Mouse (Mus musculus) bone marrow, adult 2 months (tissue): ENCODE data around the gene Hnrnpab. TPM values are rescaled to one million over a fixed set of nuclear protein-coding genes. Genes with fewer than 3 reads are reported as not detected.
"Not testable (repeated sequence)": the region's sequence is repeated elsewhere in the genome, so short reads cannot be mapped to it uniquely, and the experiment has no call there.

Experiments used
- H3K27ac ChIP-seq: fragments of 200-500 bp; 2 replicates; pipeline ENCODE4 v1.5.1; 2012; ENCODE audit warnings: low read depth, mild to moderate bottlenecking, control low read depth, inconsistent platforms, low read length; ENCODE audit not compliant: control insufficient read depth, poor library complexity, insufficient read depth
- H3K4me1 ChIP-seq: fragments of 200-500 bp; 2 replicates; pipeline ENCODE4 v1.6.1; 2011; ENCODE audit warnings: low read length; ENCODE audit not compliant: control insufficient read depth, insufficient read depth
- H3K4me3 ChIP-seq: fragments of 200-500 bp; replicated peaks from 2 replicates; pipeline ENCODE3; 2011; ENCODE audit warnings: mild to moderate bottlenecking, low read depth, low read length, control low read depth; ENCODE audit not compliant: control insufficient read depth
- CTCF ChIP-seq: fragments of 200-500 bp; IDR thresholded peaks from 2 replicates; pipeline ENCODE4 v1.5.1; 2011; ENCODE audit warnings: low read length, control low read depth; ENCODE audit not compliant: control insufficient read depth, insufficient read depth
- POLR2A ChIP-seq: fragments of 200-500 bp; IDR thresholded peaks from 2 replicates; pipeline ENCODE4 v1.6.1; 2011; ENCODE audit warnings: low read depth, mild to moderate bottlenecking, control low read depth, low read length, borderline replicate concordance; ENCODE audit not compliant: control insufficient read depth
- WGBS: fragments of 180-500 bp; shearing (Covaris S2); methylation state at CpG from one replicate; pipeline ENCODE4 v1.1.7; 2018; 5-methylcytosine and 5-hydroxymethylcytosine counted together
- polyA plus RNA-seq: library from polyadenylated mRNA; stranded (reverse); fragments of >200 nt; gene quantifications from 2 replicates; pipeline ENCODE4 v1.2.4, GENCODE M21; 2011; ENCODE audit warnings: low replicate concordance; ENCODE audit not compliant: missing spikeins, insufficient read depth, insufficient read length

The Hnrnpab gene
- polyA plus RNA-seq, 1 experiment = 188 TPM

DNA sequence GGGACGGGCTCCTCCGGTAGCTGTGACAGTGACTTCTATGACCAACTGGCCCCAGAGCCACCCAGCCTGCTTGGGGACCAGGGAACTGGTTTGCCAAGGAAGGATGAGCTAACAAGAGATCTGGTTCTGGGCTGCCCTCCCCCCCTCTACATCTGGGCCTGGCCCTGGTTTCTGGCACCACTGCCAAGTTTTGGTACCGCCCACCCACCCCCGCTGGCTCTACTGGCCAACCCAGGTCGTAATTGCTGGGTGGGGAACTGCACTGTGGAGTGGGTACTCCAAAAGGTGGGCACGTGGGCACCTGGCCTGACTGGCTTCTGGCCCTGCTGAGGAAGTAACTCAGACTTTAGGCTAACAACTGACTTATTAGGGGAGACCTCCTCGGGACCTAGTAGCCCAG lies 34.1 kb upstream of the Hnrnpab start:
- 76% methylated on average over 7 of the region's 7 CpGs for WGBS
- Histone ChIP-seq H3K4me1 (peaks cover 6% of the 10 kb centered on the region), H3K27ac (no peak overlapping the region), H3K4me3 (no peak overlapping the region)
- TF ChIP-seq POLR2A (no peak), CTCF (no peak)

GRCm38 (mm10) chr11:51638497-51638896 lies 31.9 kb upstream of the Hnrnpab start:
- H3K4me3 ChIP-seq = no peak overlapping the region

DNA sequence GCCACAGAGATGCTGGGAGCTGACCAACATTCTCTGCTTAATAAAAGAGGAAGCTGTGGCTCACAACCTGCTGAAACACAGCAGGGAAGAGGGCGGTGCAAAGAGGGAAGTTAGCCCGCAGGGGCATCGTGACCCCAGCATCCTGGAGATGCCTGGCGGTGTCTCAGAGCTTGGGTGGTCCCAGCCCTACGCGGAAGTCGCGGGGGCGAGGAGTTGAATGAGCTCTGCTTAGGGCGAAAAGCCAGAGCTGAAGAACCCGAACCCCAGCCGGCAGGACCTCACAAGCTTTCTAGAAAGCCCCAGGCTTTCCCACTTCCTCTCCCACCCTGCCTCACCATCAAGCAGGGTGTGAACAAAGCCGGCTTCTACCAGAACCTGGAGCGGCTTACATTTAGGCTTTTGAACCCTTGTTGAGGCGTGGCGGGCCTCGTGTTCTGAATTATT lies 31.3 kb upstream of the Hnrnpab start:
- TF ChIP-seq CTCF (no peak), POLR2A (peak; percentile 74; the same call in 1 of the 2 replicates)
- Histone ChIP-seq H3K4me1 (peaks cover 2% of the 10 kb centered on the region), H3K27ac (peak overlapping the region; percentile 90), H3K4me3 (peak overlapping the region; percentile 47)
- 1% methylated on average over 17 of the region's 17 CpGs for WGBS

More at GRCm38 (mm10) chr11:51638497-51638896, 31.9 kb upstream of the Hnrnpab start:
- WGBS = 42% methylated on average over 5 of the region's 5 CpGs
- peaks cover 2% of the 10 kb centered on the region for H3K4me1 ChIP-seq
- peak overlapping the region; percentile 90; the same call in 1 of the 2 replicates for H3K27ac ChIP-seq
- TF ChIP-seq POLR2A = no peak
- no peak for TF ChIP-seq CTCF

- H3K4me1 ChIP-seq = peaks cover 5% of the 10 kb centered on the region
- 5% methylated on average over 6 of the region's 6 CpGs for WGBS
- H3K4me3 ChIP-seq = peak overlapping the region; percentile 82
- H3K27ac ChIP-seq = peak overlapping the region; percentile 93
- no peak for TF ChIP-seq POLR2A
- peak; percentile 60; the same call in 1 of the 2 replicates for TF ChIP-seq CTCF
Measured at GRCm38 (mm10) chr11:51636323-51636684, 29.7 kb upstream of the Hnrnpab start.

GRCm38 (mm10) chr11:51635525-51636322 lies 29.1 kb upstream of the Hnrnpab start, which contains the start of gene Rmnd5b:
Gene Rmnd5b (minus strand): TSS chr11:51635896.
- under 1% methylated on average over 61 of the region's 61 CpGs for WGBS
- Histone ChIP-seq H3K4me1 (peaks cover 5% of the 10 kb centered on the region), H3K4me3 (peak within 1 kb of the TSS; percentile 82), H3K27ac (peak within 1 kb of the TSS; percentile 93)
- TF ChIP-seq CTCF (no peak), POLR2A (peak; percentile 66; the same call in 1 of the 2 replicates)

- TF ChIP-seq CTCF (no peak), POLR2A (no peak)
- WGBS = 4% methylated on average over 6 of the region's 6 CpGs
- H3K4me1 ChIP-seq = peaks cover 5% of the 10 kb centered on the region
- H3K4me3 ChIP-seq = peak overlapping the region; percentile 82
- H3K27ac ChIP-seq = peak overlapping the region; percentile 93
Measured at GRCm38 (mm10) chr11:51635127-51635524, 28.5 kb upstream of the Hnrnpab start.

- TF ChIP-seq POLR2A = no peak
- TF ChIP-seq CTCF = no peak
- H3K27ac ChIP-seq = no peak overlapping the region
- peaks cover 5% of the 10 kb centered on the region for H3K4me1 ChIP-seq
- H3K4me3 ChIP-seq = no peak overlapping the region
- WGBS = 85% methylated on average over 3 of the region's 3 CpGs
Measured at GRCm38 (mm10) chr11:51633721-51634120, 27.1 kb upstream of the Hnrnpab start.

GRCm38 (mm10) chr11:51633200-51633599 lies 26.6 kb upstream of the Hnrnpab start:
- H3K4me1 ChIP-seq, H3K27ac ChIP-seq: not testable (repeated sequence)

More at GRCm38 (mm10) chr11:51633200-51633599, 26.6 kb upstream of the Hnrnpab start:
- 36% methylated on average over 7 of the region's 7 CpGs for WGBS
- not testable (repeated sequence) for H3K4me3 ChIP-seq
